Mouse (Mus musculus) bone marrow, adult 2 months (tissue): ENCODE measurements around the gene Dnase1l3.

Experiments used
- CTCF ChIP-seq: fragments of 200-500 bp; IDR thresholded peaks from 2 replicates; pipeline ENCODE4 v1.5.1; 2011; ENCODE audit warnings: low read length, control low read depth; ENCODE audit not compliant: control insufficient read depth, insufficient read depth
- POLR2A ChIP-seq: fragments of 200-500 bp; IDR thresholded peaks from 2 replicates; pipeline ENCODE4 v1.6.1; 2011; ENCODE audit warnings: low read depth, mild to moderate bottlenecking, control low read depth, low read length, borderline replicate concordance; ENCODE audit not compliant: control insufficient read depth

DNA sequence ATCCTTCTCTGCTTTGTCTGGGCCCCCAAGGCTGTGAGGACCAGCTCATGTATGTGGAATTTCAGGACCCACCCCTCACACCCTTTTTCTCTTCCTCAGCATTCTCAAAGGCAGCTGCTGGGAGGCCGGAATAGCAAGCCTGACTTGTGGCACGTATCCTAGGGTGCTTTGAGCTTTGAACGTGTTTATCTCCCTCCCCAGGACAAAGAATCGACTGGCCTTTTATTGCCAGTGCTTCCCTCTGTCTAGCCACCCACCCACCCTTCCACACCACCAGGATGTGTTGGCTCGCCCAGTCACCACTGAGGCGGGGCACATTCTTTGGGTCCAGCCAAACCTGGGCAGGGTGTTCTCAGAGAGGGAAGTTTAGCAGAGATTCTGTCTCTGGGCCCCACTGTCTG, 40.3 kb downstream of the Dnase1l3 start:
- TF ChIP-seq CTCF (no peak), POLR2A (no peak)
